Mouse (Mus musculus) heart, embryonic 16.5 days (tissue): ENCODE data around the gene U2af2. TPM values are rescaled to one million over a fixed set of nuclear protein-coding genes. Genes with fewer than 3 reads are reported as not detected.

ENCODE experiments used
- ATAC-seq: fragments of 200-750 bp; cut with Nextera tagmentation; replicated peaks from 2 replicates; pipeline ENCODE4 v1.8.0; 2017; ENCODE audit warnings: moderate number of reproducible peaks; ENCODE audit not compliant: insufficient read depth, low FRiP score; ENCODE audit errors: extremely low read depth
- H3K27ac ChIP-seq: fragments of 300-500 bp; sonication (generic); 2 replicates; pipeline ENCODE4 v1.5.1; 2014; ENCODE audit warnings: mild to moderate bottlenecking, low read length, control low read depth, moderate library complexity
- H3K27me3 ChIP-seq: fragments of 300-500 bp; sonication (generic); 2 replicates; pipeline ENCODE4 v1.6.1; 2014; ENCODE audit warnings: low read length, mixed read lengths; ENCODE audit not compliant: control insufficient read depth, insufficient read depth
- H3K36me3 ChIP-seq: fragments of 300-500 bp; sonication (generic); 2 replicates; pipeline ENCODE4 v1.6.1; 2014; ENCODE audit not compliant: control insufficient read depth, insufficient read depth
- H3K4me1 ChIP-seq: fragments of 300-500 bp; sonication (generic); 2 replicates; pipeline ENCODE4 v1.6.1; 2014; ENCODE audit warnings: low read length, mixed read lengths; ENCODE audit not compliant: control insufficient read depth, insufficient read depth
- H3K4me2 ChIP-seq: fragments of 300-500 bp; sonication (generic); 2 replicates; pipeline ENCODE4 v1.6.1; 2014; ENCODE audit warnings: low read depth, mild to moderate bottlenecking, control low read depth, low read length
- H3K4me3 ChIP-seq: fragments of 300-500 bp; sonication (generic); 2 replicates; pipeline ENCODE4 v1.5.1; 2014; ENCODE audit warnings: mild to moderate bottlenecking, control low read depth, low read length
- H3K9ac ChIP-seq: fragments of 300-500 bp; sonication (generic); 2 replicates; pipeline ENCODE4 v1.6.1; 2014; ENCODE audit warnings: low read length, control low read depth
- H3K9me3 ChIP-seq: fragments of 300-500 bp; sonication (generic); replicated peaks from 2 replicates; pipeline ENCODE4 v1.6.1; 2016; ENCODE audit warnings: low read length; ENCODE audit not compliant: control insufficient read depth
- WGBS: fragments of 180-500 bp; shearing (Covaris S2); extraction: QIAGEN DNeasy Blood & Tissue Kit; methylation state at CpG from one replicate; pipeline ENCODE4 v1.1.7; 2014; 5-methylcytosine and 5-hydroxymethylcytosine counted together
- polyA plus RNA-seq: library from polyadenylated mRNA; unstranded; fragments of >200 nt; fragmentation: Nextera tagmentation; extraction: Ambion mirVana; gene quantifications from 2 replicates; pipeline ENCODE4 v1.2.1, GENCODE M21; 2015

The U2af2 gene
- polyA plus RNA-seq, 1 experiment from 2014 or later = 72.8 TPM

DNA sequence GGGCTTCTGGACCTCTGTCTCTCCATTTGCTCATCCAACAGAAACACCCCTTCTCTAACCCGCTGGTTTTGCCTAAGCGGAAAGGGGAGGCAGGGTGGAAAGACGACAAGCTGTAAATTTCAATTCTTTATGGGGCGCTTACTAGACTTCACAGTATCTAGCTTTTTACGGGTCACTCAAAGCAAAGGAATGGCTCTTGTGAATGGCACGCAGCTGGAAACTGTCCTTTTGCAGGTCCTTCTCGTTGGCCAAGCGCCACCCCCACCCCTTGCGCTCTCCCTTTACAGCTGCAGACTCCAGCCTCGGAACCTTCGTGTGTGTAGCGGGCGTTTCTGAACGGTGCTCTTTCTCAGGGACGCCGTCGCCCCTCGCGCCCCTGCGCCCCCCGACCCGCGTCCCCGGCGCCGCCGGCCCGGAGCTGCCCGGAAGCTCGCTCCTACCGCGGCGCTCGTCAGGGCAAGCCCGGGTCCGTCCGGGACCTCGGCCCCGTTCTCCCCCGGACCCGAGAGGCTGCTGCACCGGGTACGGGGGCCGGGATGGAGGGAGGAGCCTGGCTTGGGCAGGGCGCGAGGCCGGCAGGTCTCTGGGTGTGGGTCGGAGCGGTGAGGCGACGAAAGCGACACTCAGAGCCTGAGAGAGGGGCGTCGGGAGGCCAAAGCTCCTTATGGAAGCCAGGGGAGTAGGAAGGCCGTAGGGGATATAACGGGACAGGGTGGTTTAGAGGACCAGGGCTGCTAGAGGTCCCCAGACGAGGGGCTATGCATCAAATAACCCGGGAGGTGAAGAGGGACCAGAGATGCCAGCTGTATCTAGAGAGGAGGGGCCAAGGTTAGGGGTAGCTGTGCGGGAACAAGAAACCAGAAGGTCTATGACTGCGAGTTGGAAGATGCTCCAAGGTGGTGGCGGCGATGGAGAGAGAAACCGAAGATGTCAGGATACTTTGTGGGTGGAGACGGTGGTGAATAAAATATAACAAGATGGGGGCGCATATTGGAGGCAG lies 10.4 kb upstream of the U2af2 start, which contains the start of gene Zfp580:
Zfp580 (plus strand) TSS at position 346 of the 1,000 bp plus-strand sequence.
- Histone ChIP-seq H3K4me2 (peak within 1 kb of the TSS; percentile 92), H3K27me3 (peaks cover 40% of the 10 kb centered on the region), H3K4me3 (peak within 1 kb of the TSS; percentile 78), H3K9me3 (no peaks in the 10 kb centered on the region), H3K9ac (peak within 1 kb of the TSS; percentile 86), H3K27ac (peak within 1 kb of the TSS; percentile 16; the same call in 1 of the 2 replicates), H3K36me3 (no peaks in the 10 kb centered on the region), H3K4me1 (peaks cover 24% of the 10 kb centered on the region)
- peak; percentile 75 for ATAC-seq
- WGBS = 1% methylated on average over 64 of the region's 65 CpGs

DNA sequence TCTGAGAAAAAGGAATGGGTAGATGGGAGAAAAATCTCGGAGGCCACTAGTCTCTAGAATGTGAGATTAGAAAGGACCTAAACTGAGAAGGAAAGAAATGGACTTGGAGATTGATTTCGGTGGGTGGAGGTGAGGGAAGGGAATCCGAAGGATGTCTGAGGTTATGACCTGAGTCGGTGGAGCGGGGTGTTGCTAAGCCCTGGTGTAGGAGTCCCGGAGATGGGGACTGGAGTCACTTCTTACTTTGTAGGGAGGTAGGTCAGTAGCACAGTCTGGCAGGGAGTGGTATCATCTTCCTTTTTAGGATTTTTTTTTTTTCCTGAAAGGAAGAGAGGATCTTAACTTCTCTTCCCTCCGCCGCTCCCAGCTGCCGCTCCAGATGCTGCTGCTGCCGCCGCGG lies 9.5 kb upstream of the U2af2 start:
- ATAC-seq = no peak
- no peaks in the 10 kb centered on the region for H3K9me3 ChIP-seq
- H3K36me3 ChIP-seq = no peaks in the 10 kb centered on the region
- 6% methylated on average over 12 of the region's 12 CpGs for WGBS
- peaks cover 26% of the 10 kb centered on the region for H3K4me1 ChIP-seq
- no peak overlapping the region; the same call in 1 of the 2 replicates for H3K9ac ChIP-seq
- H3K4me3 ChIP-seq = peak overlapping the region; percentile 78
- peak overlapping the region; percentile 92 for H3K4me2 ChIP-seq
- H3K27me3 ChIP-seq = peaks cover 48% of the 10 kb centered on the region
- no peak overlapping the region for H3K27ac ChIP-seq

DNA sequence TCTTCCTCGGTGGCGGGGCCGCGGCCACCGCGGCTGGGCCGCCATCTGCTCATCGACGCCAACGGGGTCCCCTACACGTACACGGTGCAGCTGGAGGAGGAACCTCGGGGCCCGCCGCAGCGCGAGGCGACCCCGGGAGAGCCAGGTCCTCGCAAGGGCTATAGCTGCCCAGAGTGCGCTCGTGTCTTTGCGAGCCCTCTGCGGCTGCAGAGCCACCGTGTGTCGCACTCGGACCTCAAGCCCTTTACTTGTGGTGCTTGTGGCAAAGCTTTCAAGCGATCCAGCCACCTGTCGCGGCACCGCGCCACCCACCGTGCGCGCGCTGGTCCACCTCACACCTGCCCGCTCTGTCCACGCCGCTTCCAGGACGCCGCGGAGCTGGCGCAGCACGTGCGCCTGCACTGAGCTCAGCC lies 9.0 kb upstream of the U2af2 start:
- Histone ChIP-seq H3K4me2 (peak overlapping the region; percentile 92), H3K9me3 (no peaks in the 10 kb centered on the region), H3K36me3 (no peaks in the 10 kb centered on the region), H3K4me1 (peaks cover 26% of the 10 kb centered on the region), H3K27ac (no peak overlapping the region), H3K4me3 (peak overlapping the region; percentile 78), H3K27me3 (peaks cover 53% of the 10 kb centered on the region), H3K9ac (no peak overlapping the region)
- no peak for ATAC-seq
- 9% methylated on average over 45 of the region's 45 CpGs for WGBS

DNA sequence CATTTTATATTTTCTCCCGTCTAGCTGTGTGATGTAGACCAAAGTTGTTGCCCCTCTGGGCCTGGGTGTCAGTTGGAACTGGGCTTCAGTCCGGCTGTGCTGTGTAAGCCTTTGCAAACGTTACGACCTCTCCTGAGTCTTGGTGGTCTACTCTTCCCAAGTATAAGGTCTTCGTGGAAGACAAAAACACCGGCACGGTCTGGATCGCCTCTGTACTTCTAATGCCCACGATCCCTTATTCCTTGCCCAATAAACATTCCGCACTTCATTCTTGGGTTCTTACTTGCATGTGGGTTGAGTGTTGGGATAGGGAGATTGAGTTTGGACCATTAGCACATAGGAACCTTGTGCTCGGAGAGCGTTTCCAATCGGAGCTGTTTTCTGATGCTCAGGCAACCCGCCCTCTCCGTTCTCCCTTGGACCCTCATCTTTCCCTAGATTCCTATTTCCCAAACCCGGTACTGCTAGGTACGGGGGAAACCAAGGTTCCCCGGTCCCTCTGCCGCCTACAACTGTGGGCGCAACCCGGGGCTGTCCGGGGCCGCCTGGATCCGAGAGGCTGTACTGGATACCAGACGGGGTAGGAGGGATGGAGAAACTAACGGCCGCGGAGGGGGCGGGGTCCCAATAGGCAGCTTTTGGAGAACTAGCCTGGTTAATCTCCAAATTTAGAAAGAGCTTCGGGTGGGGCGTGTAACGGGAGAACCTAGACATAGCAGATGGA lies 8.3 kb upstream of the U2af2 start:
- ATAC-seq = no peak
- Histone ChIP-seq H3K9ac (peak overlapping the region; percentile 23; the same call in 1 of the 2 replicates), H3K36me3 (no peaks in the 10 kb centered on the region), H3K4me1 (peaks cover 26% of the 10 kb centered on the region), H3K27ac (no peak overlapping the region), H3K9me3 (no peaks in the 10 kb centered on the region), H3K4me2 (peak overlapping the region; percentile 52), H3K27me3 (peaks cover 56% of the 10 kb centered on the region), H3K4me3 (peak overlapping the region; percentile 78)
- WGBS = 12% methylated on average over 32 of the region's 32 CpGs

DNA sequence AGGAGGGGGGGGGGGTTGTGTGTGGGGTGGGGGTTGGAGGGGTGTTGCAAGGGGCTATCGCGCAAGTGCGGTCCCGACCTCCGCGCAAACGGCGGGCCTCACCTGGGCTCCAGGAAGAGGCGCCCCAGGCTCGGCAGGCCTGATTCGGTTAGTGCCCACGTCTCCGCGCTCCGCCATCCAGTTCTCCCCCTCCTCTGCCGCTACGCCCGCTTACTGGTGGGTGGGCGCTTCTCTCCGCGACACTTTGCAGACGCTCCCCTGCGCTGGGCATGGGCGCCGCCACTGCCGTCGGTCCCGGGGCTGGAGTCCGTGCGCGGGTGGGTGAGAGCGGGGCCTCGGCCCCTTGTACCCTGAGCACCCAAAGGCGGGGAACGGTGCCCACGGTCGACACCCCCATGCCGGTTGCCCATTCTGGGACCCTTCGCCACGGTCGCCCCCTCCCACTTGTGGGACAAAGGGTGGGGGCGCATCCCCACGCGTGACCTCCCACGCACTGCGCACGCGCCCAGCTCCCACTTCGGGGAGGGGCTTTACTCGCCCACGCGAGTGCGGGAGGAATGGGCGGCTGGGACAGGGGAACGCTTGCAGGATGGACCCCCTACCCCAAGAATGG lies 5.2 kb upstream of the U2af2 start:
- 3% methylated on average over 45 of the region's 55 CpGs for WGBS
- Histone ChIP-seq H3K4me2 (peak overlapping the region; percentile 57), H3K9ac (peak overlapping the region; percentile 60), H3K4me1 (peaks cover 31% of the 10 kb centered on the region), H3K27me3 (peaks cover 56% of the 10 kb centered on the region), H3K36me3 (no peaks in the 10 kb centered on the region), H3K27ac (no peak overlapping the region), H3K4me3 (peak overlapping the region; percentile 44), H3K9me3 (no peaks in the 10 kb centered on the region)
- no peak for ATAC-seq

DNA sequence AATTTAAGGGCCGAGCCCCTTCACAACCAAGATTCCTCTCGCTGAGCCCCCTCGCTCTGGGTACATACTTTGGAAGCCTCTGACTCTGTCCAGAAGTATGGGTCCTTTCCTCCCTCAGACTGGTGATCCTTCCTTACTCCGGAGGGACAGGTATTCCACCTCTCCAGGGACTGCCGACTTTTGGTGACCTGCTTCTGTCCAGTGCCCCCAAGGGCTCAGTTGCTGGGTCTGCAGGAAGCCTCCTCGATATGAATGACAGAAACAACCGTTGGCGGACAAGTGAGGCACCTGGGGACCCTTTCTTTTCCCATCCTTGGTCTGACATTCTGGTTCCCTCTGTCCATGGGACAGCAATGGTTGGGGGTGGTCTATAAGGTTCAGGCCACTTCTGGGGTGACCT lies 4.6 kb upstream of the U2af2 start:
- peak overlapping the region; percentile 44 for H3K4me3 ChIP-seq
- H3K36me3 ChIP-seq = no peaks in the 10 kb centered on the region
- no peak overlapping the region for H3K27ac ChIP-seq
- WGBS = 37% methylated on average over 8 of the region's 8 CpGs
- H3K4me2 ChIP-seq = peak overlapping the region; percentile 57; the same call in 1 of the 2 replicates
- peaks cover 50% of the 10 kb centered on the region for H3K27me3 ChIP-seq
- H3K9me3 ChIP-seq = no peaks in the 10 kb centered on the region
- H3K4me1 ChIP-seq = peaks cover 26% of the 10 kb centered on the region
- ATAC-seq = no peak
- H3K9ac ChIP-seq = peak overlapping the region; percentile 60; the same call in 1 of the 2 replicates

DNA sequence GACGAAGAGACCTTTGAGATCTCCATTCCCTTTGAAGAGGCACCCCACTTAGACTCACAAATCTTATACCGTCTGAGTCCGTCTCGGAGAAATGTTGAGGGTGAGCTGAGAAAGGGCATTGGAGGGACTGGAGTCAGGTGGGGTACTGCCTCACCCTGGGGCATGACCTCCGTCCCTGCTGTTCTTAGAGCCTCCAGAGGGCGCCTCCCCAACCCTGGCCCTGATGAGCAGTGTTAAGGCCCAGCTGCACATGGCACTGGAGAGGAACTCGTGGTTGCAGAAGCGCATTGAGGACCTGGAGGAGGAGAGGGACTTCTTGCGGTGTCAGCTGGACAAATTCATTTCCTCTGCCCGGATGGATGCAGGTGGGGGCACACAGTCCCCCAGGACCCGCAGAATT lies 4.1 kb upstream of the U2af2 start:
- WGBS = 38% methylated on average over 11 of the region's 11 CpGs
- H3K4me2 ChIP-seq = no peak overlapping the region

DNA sequence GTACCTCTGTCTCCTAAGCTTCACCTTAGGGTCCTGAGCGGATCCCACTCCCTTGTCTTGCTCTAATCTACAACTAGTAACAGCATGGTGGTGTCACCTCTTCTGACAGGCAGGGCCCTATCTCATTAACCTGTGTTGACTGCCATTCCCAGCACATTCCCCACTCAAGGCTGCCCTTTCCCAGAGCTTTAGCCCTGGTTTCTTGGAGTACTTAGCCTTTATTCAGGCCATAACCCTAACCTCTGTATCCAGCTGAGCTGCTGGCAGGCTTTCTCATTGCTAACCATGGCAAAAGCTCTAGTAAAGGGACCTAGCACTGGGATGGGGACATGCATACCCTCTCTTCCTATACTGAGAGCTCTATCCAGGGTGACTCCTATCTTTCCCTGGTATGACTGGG lies 3.3 kb upstream of the U2af2 start:
- no peak for ATAC-seq
- Histone ChIP-seq H3K36me3 (no peaks in the 10 kb centered on the region), H3K9me3 (no peaks in the 10 kb centered on the region), H3K4me2 (no peak overlapping the region), H3K27me3 (peaks cover 43% of the 10 kb centered on the region), H3K4me3 (no peak overlapping the region), H3K4me1 (peaks cover 20% of the 10 kb centered on the region), H3K9ac (no peak overlapping the region), H3K27ac (no peak overlapping the region)
- 71% methylated on average over 1 of the region's 1 CpGs for WGBS

More for the DNA sequence above, 4.1 kb upstream of the U2af2 start:
- H3K4me1 ChIP-seq = peaks cover 22% of the 10 kb centered on the region
- H3K27me3 ChIP-seq = peaks cover 50% of the 10 kb centered on the region
- no peak for ATAC-seq
- H3K27ac ChIP-seq = no peak overlapping the region
- no peak overlapping the region for H3K9ac ChIP-seq
- no peaks in the 10 kb centered on the region for H3K36me3 ChIP-seq
- H3K9me3 ChIP-seq = no peaks in the 10 kb centered on the region
- H3K4me3 ChIP-seq = no peak overlapping the region
